ENCODE assay signal across 22 mouse cellular contexts in the genomic region with DNA sequence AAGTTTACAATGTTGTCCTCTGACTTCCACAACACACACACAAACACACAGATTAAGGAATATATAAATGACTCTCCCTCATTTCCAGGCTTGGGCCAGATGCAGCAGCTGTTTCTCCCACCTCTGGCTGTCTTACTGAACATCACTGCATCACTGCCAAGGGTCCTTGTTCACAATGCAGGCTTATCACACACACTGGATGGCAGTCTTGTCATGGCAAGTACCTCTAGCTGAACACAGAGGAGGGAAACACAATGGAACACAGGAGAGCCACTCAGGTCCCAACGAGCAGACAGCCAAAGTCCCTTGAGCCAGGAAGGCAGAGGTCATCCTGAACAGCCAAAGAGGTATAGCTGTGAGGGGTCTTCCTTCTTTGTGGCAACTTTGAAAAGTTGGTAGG.
A peak's percentile ranks its signal among the peaks of the same experiment; 100 is the strongest.
DNase-seq lines count a peak whose midpoint lies in the region; ATAC-seq and TF ChIP-seq lines count a peak whose summit lies in the region.
"Had no signal": no experiment of that assay in that cellular context is flagged by ENCODE, and none has a peak within 500 bp of the region (broad histone marks: within the 10 kb centered on the region; RNA-seq: fewer than 3 reads in every experiment).

No protein-coding gene starts in this region.

- TF ChIP-seq POLR2A in heart, adult 2 months (IDR thresholded peaks at IDR 0.05; ENCODE audit: insufficient read depth, low read depth, low read length), result no peak
- TF ChIP-seq POLR2A in MEL (IDR thresholded peaks at IDR 0.05; ENCODE audit: control insufficient read depth in 1 of 2, insufficient read depth in 1 of 2, low read depth in 1 of 2, low read length in 2 of 2, poor library complexity in 1 of 2), result no peak

- WGBS in heart, adult 2 months, result 22% methylated on average over 1 of the region's 1 CpGs
- 27% methylated on average over 1 of the region's 1 CpGs for WGBS in heart, embryonic 11.5 days (ENCODE audit: insufficient replicate concordance)
- 27% methylated on average over 1 of the region's 1 CpGs for WGBS in liver, embryonic 14.5 days (ENCODE audit: insufficient replicate concordance)

- TF ChIP-seq CTCF in heart, adult 2 months (IDR thresholded peaks at IDR 0.05), result peak; percentile 45
- TF ChIP-seq CTCF in liver, embryonic 14.5 days (IDR thresholded peaks at IDR 0.05; ENCODE audit: low read depth), result peak; percentile 21; the same call in 1 of the 2 replicates
- TF ChIP-seq CTCF in MEL (IDR thresholded peaks at IDR 0.05 in 2 of 3, conservative IDR thresholded peaks at IDR 0.05 in 1 of 3; ENCODE audit: control insufficient read depth in 1 of 3, insufficient read depth in 1 of 3, low read depth in 2 of 3, low read length in 3 of 3, poor library complexity in 1 of 3, severe bottlenecking in 1 of 3), result no peak

- H3K27me3 ChIP-seq in heart, adult 2 months (ENCODE audit: control insufficient read depth, insufficient read depth, low read length), result no peaks in the 10 kb centered on the region
- H3K27me3 ChIP-seq in heart, embryonic 11.5 days (ENCODE audit: control insufficient read depth, insufficient read depth, low read length), result no peaks in the 10 kb centered on the region
- H3K27me3 ChIP-seq in liver, embryonic 14.5 days (ENCODE audit: control insufficient read depth, insufficient read depth, low read length), result no peaks in the 10 kb centered on the region
- peaks cover 3 to 5% of the 10 kb centered on the region in 2 experiments for H3K27me3 ChIP-seq in MEL (ENCODE audit: control insufficient read depth in 1 of 2, insufficient read depth in 2 of 2, low read length in 2 of 2)
- H3K27me3 ChIP-seq: liver, embryonic 12.5 days; neural tube, embryonic 12.5 days had no signal

- no peak overlapping the region for H3K9ac ChIP-seq in heart, adult 2 months (ENCODE audit: low read depth, low read length)
- H3K9ac ChIP-seq in heart, embryonic 11.5 days (ENCODE audit: low read depth, low read length), result no peak overlapping the region
- H3K9ac ChIP-seq in liver, embryonic 14.5 days (replicated peaks), result no peak overlapping the region
- H3K9ac ChIP-seq in MEL (ENCODE audit: control insufficient read depth, low read depth, low read length, poor library complexity, severe bottlenecking), result no peak overlapping the region
- H3K9ac ChIP-seq: liver, embryonic 12.5 days; neural tube, embryonic 12.5 days had no signal

- H3K4me3 ChIP-seq in heart, adult 2 months, result no peak overlapping the region
- no peak overlapping the region for H3K4me3 ChIP-seq in heart, embryonic 11.5 days (ENCODE audit: low read depth, low read length)
- no peak overlapping the region for H3K4me3 ChIP-seq in liver, embryonic 14.5 days (ENCODE audit: insufficient read depth in 1 of 2, low read depth in 2 of 2, low read length in 2 of 2)
- no peak overlapping the region for H3K4me3 ChIP-seq in MEL (ENCODE audit: control insufficient read depth in 1 of 2, insufficient read depth in 1 of 2, low read depth in 2 of 2, low read length in 2 of 2)
- H3K4me3 ChIP-seq: liver, embryonic 12.5 days; neural tube, embryonic 12.5 days had no signal

- H3K79me2 ChIP-seq in heart, adult 2 months (replicated peaks; ENCODE audit: control insufficient read depth, insufficient read depth, low read length), result no peaks in the 10 kb centered on the region
- no peaks in the 10 kb centered on the region for H3K79me2 ChIP-seq in MEL (ENCODE audit: control insufficient read depth, insufficient read depth, low read length, poor library complexity)

- no peak for ATAC-seq in heart, embryonic 11.5 days (replicated peaks; ENCODE audit: insufficient number of reproducible peaks, low FRiP score, low TSS enrichment)
- no peak for ATAC-seq in liver, embryonic 14.5 days (ENCODE audit: insufficient read depth)
- ATAC-seq: forebrain, embryonic 14.5 days; liver, embryonic 12.5 days had no signal

- no peak overlapping the region for H3K27ac ChIP-seq in heart, adult 2 months
- H3K27ac ChIP-seq in heart, embryonic 11.5 days (ENCODE audit: low read depth, low read length), result no peak overlapping the region
- H3K27ac ChIP-seq in liver, embryonic 14.5 days, result no peak overlapping the region
- H3K27ac ChIP-seq in MEL (ENCODE audit: control insufficient read depth, low read depth, low read length), result no peak overlapping the region
- H3K27ac ChIP-seq: liver, embryonic 12.5 days; neural tube, embryonic 12.5 days had no signal

- H3K9me3 ChIP-seq in heart, embryonic 11.5 days (replicated peaks; ENCODE audit: control insufficient read depth, low read length), result no peaks in the 10 kb centered on the region
- no peaks in the 10 kb centered on the region for H3K9me3 ChIP-seq in liver, embryonic 14.5 days (ENCODE audit: control insufficient read depth, low read length)
- no peaks in the 10 kb centered on the region for H3K9me3 ChIP-seq in MEL (replicated peaks; ENCODE audit: insufficient read depth, low read length)
- H3K9me3 ChIP-seq: liver, embryonic 12.5 days; neural tube, embryonic 12.5 days had no signal

- no peaks in the 10 kb centered on the region for H3K4me1 ChIP-seq in heart, adult 2 months (ENCODE audit: control insufficient read depth, insufficient read depth, low read length)
- no peaks in the 10 kb centered on the region; the same call in 1 of the 2 replicates for H3K4me1 ChIP-seq in heart, embryonic 11.5 days (ENCODE audit: control insufficient read depth, insufficient read depth, low read length)
- no peaks in the 10 kb centered on the region for H3K4me1 ChIP-seq in liver, embryonic 14.5 days (replicated peaks; ENCODE audit: control insufficient read depth in 2 of 2, insufficient read depth in 2 of 2, low read length in 1 of 2)
- no peaks in the 10 kb centered on the region for H3K4me1 ChIP-seq in MEL (ENCODE audit: control insufficient read depth in 1 of 2, insufficient read depth in 2 of 2, low read length in 2 of 2)
- H3K4me1 ChIP-seq: liver, embryonic 12.5 days had no signal

- TF ChIP-seq RAD21 in MEL (IDR thresholded peaks at IDR 0.05; ENCODE audit: low read depth, low read length), result no peak; the same call in 1 of the 2 replicates

- no peak for DNase-seq in heart, adult 2 months
- DNase-seq in liver, embryonic 14.5 days (ENCODE audit: low read depth in 3 of 3, low spot score in 3 of 3), result no peak
- DNase-seq in liver (no peak), 416B (ENCODE audit: low read depth) (peak; percentile 7), MEL (ENCODE audit: low read depth, low spot score) (no peak)
- DNase-seq in cerebellum, adult 9-10 months, result no peak
- DNase-seq: adrenal gland, postnatal 25 days; cerebellum, adult 8-10 months; gastrocnemius, postnatal 10 days; heart, adult 18-20 months; kidney, adult 18-20 months; kidney, postnatal 14 days; lung, postnatal 10 days; retina, postnatal 1 day; right cerebral cortex, postnatal 25 days; spleen, adult 18-20 months; thymus, postnatal 14 days had no signal

- TF ChIP-seq EP300 in heart, adult 2 months (IDR thresholded peaks at IDR 0.05; ENCODE audit: insufficient read depth, low read depth, low read length), result no peak
- no peak for TF ChIP-seq EP300 in liver, embryonic 14.5 days (IDR thresholded peaks at IDR 0.05; ENCODE audit: low read depth)
- no peak for TF ChIP-seq EP300 in MEL (IDR thresholded peaks at IDR 0.05; ENCODE audit: low read depth in 1 of 2, low read length in 2 of 2)

- intact Hi-C loops in heart, adult 2 months (cut with DNase I), result no loop called here

- H3K36me3 ChIP-seq in heart, adult 2 months (ENCODE audit: control insufficient read depth, insufficient read depth, low read length), result no peaks in the 10 kb centered on the region
- no peaks in the 10 kb centered on the region for H3K36me3 ChIP-seq in heart, embryonic 11.5 days (ENCODE audit: control insufficient read depth, insufficient read depth, low read length)
- no peaks in the 10 kb centered on the region for H3K36me3 ChIP-seq in liver, embryonic 14.5 days (replicated peaks; ENCODE audit: control insufficient read depth, insufficient read depth, low read depth)
- no peaks in the 10 kb centered on the region for H3K36me3 ChIP-seq in MEL (ENCODE audit: control insufficient read depth in 1 of 2, insufficient read depth in 2 of 2, low read length in 2 of 2)
- H3K36me3 ChIP-seq: liver, embryonic 12.5 days; neural tube, embryonic 12.5 days had no signal

- H3K4me2 ChIP-seq in heart, embryonic 11.5 days, result no peak overlapping the region
- no peak overlapping the region for H3K4me2 ChIP-seq in liver, embryonic 14.5 days (ENCODE audit: low read depth)
- H3K4me2 ChIP-seq: liver, embryonic 12.5 days; midbrain, embryonic 11.5 days; neural tube, embryonic 12.5 days had no signal

TF ChIP-seq in MEL, 35 proteins besides CTCF, POLR2A, EP300 and RAD21:
- TF ChIP-seq POLR2AphosphoS2 (IDR thresholded peaks at IDR 0.05; ENCODE audit: low read length), result no peak
- TF ChIP-seq GABPA (IDR thresholded peaks at IDR 0.05; ENCODE audit: low read depth, low read length), result no peak
- peak; percentile 5; the same call in 1 of the 2 replicates for TF ChIP-seq SMC3 (IDR thresholded peaks at IDR 0.05; ENCODE audit: low read depth, low read length)
- no peak for TF ChIP-seq POLR2AphosphoS5 (IDR thresholded peaks at IDR 0.05; ENCODE audit: borderline replicate concordance, low read depth, low read length)

Comparison
In these comparisons a context has a peak if more than half of its experiments do, and no peak if none do; other contexts are left out.
1. CTCF ChIP-seq: peak in heart, adult 2 months (single experiment) and liver, embryonic 14.5 days (single experiment); none in MEL (0 of 3).